Mouse (Mus musculus) cerebellum, adult (tissue): ENCODE data around the gene Dock9.

Experiments
- ATAC-seq: cut with Nextera tagmentation; 2 replicates; pipeline ENCODE4 v1.9.2; 2017; ENCODE audit warnings: mild to moderate bottlenecking, moderate library complexity, mixed read lengths; ENCODE audit not compliant: insufficient number of reproducible peaks, low FRiP score, low TSS enrichment

The Dock9 gene

DNA sequence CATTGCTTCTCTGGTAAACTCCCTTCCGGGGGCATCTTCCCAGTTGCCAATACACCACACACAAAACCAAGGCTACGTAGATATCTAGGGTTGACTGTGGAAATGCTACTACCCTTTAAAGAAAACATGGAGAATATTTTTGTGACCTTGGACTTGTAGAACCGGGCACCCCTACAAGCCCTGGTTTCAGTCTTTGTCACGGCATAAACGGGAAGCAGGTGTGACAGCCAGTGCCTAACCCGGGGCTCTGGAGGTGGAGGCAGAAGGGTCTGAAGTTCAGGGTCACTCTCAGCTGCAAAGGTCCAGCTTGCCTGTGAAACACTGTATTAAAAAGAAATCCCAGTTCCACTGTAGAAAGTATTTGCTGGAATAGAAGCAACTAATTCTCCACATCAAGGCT, 200.6 kb downstream of the Dock9 start:
- no peak for ATAC-seq

DNA sequence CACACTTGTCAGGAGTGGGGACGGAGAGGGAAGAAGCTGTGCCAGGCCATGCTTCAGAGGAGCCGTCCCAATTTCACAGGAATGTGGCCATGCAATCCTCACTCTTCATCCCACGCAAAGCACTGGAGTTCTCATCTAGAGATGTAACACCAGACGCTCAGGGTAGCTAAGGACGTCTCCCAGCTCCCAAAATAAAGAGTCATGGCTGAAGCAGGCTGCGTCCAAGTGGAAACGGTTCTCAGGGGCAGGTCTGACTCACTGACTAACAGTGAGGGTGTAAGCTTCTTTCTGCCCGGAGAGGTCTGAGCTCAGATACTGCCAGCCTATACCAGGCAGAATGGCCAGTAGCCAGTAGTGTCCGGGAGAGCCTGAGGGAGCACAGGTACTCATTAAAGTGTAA, 201.0 kb downstream of the Dock9 start:
- no peak; the same call in 1 of the 2 replicates for ATAC-seq

DNA sequence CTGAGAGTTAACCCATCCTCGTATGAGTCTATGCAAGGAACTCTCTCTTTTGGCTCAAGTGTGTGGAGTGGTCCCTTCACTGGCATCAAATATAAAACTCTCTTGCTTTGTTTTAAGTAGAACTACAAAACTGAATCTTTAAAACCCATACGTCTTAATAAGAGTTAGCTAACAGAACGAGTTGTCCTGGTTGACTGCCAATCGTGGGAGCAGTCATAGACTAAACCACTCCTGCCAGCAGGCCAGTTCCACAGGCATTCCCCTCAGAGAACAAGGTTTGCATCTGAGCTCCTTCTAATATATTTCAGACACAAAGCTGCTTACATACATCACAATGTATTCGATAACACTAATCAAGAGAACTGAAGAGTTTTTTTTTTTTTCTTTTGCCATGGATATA, 203.0 kb downstream of the Dock9 start:
- no peak for ATAC-seq

DNA sequence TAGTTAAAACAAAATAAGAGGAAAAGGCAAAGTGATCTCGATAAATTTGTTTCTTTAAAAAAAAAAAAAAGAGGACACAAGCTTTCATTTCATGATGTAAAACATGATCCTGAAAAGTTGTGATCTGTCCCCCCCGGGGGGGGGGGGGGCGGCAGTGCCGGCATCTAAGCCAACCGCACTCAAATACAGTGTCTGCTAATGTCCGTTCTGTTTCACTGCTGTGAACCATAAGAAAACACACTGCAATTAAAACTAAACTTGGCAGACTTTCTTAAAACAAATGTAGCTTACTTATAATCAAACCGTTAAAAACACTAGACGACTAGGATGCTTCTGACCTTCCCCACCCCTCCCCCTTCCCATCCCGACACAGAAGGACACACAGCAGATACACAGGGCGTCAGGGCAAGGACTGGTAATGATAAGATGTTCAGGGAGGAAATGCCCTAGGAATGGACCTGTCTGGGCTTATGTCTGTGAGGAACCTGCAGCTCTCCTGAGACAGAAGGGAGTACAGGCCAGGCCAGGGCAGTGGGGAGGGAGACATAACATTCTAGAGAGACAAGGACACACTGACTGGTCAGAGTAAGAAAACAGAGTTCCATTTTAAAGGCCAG, 204.2 kb downstream of the Dock9 start:
- ATAC-seq: no peak

DNA sequence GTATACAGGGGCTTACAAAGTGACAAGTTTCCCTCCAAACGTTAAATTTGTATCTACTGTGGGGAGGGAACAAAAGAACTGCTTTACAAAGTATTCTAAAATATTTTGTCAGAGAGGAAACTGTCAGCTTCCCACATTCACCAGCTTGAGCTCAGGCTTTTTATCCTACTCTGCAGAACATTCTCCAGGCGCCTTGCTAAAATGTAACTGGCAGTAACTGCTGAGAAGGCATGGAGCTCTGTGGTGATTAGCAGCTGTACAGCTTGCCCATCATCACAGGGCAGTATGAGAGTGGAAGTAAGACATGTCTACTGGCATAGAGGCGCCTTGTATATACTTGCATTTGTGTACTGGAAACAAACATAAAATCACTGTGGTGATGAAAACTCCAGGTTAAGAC, 204.7 kb downstream of the Dock9 start:
- no peak for ATAC-seq

DNA sequence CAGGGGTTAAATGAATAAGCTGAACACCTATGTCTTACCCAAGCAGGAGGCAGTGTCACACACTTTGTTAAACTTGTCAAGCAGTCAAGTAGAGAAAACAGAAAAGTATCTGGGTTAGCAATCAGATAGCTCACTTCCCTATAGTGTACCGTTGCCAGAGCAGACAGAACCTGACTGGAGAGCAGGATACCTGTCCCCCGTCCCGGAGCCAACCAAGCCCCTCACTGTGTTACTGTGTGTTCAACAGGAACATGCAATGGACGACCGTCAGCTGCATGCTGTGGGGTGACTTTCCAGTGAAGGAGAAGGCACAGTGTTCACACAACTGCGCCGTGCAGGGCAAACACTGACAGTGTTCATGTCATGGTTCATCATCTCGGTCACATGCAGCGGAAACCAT, 205.3 kb downstream of the Dock9 start:
- ATAC-seq: no peak

DNA sequence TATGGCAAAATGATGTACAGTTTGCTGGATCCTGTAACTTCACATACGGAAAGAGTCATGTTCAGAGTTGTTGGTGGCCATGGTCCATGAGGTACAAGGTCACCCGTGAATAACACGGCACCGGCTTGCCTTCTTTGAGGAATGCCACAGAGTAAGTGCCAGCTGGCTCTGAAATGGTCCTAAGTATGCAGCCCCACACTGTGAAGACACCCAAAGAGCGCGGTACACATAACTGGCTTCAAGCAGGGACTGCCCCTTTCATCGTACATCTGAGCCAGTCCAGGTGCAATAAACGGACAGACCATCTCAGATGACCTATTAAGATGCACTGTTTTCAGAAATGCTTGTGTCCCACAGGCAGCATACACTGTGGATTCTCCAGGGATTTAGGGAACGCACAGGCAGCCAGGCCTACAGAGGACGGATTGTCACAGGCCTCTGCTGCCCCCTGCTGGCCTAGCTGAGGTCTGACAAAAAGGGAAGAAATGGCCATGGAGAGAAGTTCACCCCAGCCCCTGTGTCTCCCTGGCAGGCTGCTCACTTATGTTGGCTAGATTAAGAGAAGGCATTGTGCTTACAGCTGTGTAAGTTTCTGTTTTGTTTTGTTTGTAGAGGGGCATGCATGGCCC, 208.4 kb downstream of the Dock9 start:
- ATAC-seq: peak; percentile 62; the same call in 1 of the 2 replicates

DNA sequence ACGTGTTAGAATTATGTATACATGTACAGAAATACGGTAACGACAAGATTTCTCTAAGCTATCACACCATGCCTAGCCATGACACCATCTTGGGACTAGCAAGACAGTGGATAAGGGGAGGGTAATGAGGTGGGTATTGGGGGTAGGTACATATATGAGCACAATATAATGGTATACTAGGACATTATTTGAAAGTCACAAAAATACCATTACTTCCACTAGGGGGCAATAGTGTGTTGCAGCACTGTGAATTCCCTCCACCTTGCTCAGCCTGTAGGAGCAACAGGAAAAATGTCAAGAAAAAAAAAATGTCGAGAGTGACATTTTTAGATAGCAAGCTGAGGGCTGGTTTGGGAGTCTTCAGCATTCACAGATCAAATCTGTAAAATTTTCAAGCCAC, 209.2 kb downstream of the Dock9 start:
- ATAC-seq: peak; percentile 66; the same call in 1 of the 2 replicates

DNA sequence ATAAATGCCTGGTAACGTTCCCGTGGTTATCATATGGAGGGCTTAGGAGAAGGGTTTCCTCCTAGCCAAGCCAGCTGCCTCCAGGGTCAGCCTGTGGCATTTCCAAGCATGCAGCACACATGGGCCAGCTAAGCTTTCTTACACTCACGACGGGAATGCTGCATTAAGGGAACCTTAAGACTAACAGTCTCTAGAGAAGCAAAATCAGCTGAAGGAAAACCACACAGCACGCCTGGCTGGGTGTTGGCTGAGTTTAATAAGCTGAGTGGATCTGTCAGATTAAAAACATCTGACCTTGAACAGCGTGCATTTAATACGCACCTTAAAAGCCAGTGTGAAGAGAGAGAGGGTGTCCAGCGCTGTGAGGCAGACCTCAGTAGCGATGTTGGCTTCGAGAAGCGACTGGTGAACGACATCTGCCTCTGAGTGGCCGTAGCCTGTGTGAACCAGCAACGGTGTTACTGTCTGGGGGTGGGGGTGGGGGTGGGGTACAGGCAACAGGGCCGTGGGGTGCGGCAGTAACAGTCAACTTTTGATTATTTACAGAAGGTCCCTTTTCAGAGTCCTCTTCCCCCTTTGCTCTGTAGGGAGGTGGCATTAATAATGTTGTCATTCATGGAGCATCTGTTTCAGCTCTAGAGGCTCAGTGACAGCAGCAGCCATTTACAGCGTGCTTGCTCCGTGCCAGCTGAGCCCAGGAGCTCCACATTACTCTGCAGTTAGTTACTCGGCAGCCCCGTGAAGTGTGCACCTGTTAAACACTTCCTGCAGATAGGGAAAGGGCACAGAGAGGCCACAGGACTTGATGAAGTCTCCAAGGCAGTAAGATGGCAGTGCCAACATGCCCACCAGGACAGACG, 211.5 kb downstream of the Dock9 start:
- ATAC-seq: no peak

DNA sequence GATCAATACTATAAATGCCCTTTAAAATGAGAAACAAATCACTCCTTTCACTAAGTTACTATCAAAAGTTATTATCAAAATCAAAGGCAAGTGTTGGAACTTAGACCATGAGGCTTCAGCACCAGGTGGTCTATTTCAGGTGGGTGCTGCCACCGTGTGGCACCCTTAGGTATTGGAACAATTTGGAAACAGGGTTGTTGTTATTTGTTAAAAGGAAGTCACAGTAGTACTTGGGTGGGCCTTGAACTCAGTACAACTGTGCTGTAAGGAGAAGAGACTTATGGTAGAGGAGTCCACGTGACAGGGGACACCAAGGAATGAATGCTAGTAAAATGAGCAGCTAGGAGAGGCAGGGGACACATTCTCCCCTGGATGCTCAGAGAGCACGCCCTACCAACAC, 218.6 kb downstream of the Dock9 start:
- ATAC-seq: no peak

DNA sequence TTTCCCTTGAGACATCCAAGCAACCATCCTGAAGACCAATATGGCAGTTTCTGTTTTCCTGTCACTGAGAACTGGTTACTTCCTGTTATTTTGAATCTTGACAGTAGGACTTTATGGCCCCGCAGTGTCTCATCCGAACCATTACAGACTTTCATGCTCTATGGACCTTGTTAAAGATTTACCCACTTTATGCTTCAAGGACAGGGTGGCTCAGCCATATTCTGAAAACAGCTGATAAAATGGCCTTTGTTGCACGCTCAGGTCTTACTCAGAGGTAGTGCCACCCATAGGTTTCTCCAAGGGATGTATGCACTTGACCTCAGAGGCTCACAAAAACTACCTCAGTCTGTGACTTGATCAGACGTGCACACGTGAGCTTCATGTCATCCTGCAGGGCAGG, 224.2 kb downstream of the Dock9 start:
- ATAC-seq: no peak

DNA sequence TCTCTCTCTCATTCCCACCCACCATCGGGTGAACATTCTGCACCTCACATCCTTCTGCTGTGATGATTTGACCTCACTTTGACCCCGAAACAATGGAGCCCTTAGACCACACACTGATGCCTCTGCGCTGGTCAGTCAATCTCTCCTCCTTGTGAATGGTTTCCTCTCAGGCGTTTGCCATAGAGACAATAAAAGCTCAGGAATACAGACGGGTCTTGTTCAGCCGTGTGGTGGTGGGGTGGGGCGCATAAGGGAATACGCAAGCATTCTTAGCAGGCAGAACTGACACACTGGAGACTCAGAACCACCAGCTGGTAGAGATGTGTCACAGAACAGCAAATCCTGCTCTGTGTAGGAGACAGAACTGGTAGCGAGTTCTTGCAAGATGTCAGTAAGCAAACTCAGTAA, 230.8 kb downstream of the Dock9 start:
- ATAC-seq: no peak

DNA sequence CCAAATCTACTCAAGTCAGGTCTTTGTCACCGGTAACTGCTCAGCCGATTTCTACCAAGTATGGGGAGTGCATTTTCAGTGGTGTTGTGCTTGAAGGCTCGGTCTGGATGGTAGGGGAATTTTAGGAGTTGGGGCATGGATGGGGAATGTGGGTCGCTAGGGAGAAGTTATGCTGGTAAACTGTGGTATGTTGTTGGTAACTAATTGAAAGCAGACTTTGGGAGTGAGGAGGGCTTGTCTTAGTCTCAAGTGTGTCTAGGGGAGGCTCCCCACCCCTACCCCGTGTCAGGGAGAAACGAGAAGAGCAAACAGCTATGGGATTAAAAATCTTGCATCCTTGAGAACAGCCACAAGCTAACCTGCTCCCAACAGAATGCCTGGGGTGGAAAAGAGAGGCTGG, 231.7 kb downstream of the Dock9 start:
- no peak for ATAC-seq

DNA sequence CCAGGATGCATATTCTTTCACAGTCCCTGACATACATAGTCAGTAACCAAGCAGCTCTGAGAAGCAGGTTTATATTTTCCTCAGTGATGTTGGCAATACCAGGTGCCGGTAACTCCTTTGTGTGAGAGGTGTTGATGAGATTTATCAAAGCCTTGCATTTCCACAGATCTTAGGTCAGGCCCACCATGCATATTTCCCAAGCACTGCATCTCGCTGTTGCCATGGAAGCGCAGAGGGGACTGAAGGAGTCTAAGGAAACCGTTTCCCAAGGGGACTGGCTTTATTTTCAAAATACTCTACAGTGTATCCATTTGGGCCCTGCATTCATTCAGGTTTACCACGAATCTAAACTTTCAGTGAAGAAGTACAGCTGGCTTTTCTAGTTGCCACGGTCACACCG, 233.0 kb downstream of the Dock9 start:
- ATAC-seq: no peak

DNA sequence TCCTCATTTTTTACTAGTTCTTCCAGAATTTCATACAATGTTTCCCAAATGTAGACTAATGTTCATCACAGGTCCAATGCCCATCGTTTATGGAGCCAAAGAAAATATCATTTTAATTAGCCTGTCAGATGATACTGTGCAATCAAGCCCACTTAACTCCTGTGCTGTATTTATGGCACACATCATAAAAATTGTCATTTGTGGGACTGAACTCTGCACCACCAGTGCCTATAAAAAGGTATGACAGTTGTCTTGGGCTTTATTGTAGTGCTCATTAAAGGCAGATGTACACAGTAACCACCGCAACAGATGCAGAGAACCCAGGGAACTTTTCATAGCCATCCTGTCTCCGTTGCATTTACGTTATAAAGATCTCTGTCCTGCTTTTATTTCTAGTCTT, 233.7 kb downstream of the Dock9 start:
- no peak for ATAC-seq

DNA sequence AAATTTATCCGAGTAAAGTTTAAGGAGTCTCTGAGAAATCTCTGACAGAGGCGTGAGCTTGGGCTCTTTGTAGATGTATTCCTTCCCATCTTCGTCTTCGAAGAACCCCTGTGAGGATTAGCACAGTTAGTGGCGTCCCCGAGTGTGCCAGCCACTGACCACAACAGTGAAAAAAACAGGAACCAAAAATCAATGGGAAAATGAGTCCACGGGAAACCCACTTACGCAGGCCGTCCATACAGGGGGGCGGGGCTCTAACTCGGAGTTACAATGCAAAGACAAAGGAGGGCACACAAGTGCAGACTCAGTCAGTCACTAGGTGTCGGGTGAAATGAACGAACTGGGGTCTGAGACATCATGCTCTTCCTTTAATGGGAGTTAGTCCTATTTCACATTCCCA, 238.6 kb downstream of the Dock9 start:
- no peak for ATAC-seq

DNA sequence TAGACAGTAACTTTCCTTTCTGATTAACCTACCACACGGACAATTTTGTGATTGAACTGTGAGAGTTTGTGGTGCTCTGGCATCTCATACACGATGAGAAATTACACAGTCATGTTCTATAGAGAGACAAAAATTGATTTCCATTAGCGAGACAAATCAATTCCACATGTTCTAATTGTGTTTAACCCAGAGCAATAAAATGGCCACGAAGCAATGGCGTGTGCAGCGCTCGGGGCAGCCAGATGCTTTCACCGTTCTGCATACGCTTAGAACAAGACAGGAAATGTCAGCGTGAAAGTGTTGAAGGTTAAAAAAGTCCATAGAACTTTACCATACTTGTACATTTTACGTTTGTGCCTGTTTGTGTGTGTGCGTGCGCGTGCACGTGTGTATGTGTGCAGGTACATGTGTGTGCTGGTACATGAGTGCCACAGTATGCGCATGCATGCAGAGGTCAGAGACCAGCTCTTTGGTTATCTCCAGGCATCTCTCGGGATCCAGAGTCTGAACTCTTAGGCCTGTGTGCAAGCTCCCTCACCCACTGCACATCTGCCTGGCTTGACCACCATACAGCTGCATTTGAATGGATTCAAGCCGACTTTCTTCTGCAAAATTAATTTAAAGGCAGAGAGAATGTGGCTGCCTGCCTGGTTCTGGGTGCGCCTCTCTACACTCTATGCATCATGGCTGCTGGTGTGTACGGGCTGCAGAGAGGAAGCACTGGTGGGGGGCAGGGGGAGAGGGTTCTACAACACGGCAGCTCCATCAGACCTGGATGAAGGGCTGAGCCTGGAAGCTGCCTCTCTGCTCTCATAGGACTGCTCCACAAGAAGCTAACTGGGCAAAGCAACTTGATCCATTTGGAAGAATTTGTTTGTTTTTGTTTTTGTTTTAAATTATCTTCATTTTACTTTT, 241.0 kb downstream of the Dock9 start:
- ATAC-seq: no peak

DNA sequence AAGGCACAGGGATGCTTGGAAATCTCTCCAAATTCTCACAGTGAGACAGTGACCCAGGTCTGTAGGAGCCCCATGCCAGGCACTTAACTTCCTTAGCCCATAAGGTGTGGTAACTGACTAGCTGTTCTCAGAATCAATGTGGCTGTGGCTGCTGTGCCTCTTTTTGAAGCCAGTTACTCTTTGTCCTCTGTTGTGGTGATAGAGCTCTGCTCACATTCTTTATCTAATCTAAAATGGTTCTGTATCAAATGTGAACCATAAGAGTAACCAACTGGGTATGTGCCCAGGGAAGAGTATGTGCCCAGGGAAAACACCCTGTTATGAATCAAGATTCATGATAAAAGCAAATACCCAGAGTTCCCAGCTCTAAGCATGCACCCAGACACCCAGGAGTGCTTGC, 243.9 kb downstream of the Dock9 start:
- no peak for ATAC-seq

DNA sequence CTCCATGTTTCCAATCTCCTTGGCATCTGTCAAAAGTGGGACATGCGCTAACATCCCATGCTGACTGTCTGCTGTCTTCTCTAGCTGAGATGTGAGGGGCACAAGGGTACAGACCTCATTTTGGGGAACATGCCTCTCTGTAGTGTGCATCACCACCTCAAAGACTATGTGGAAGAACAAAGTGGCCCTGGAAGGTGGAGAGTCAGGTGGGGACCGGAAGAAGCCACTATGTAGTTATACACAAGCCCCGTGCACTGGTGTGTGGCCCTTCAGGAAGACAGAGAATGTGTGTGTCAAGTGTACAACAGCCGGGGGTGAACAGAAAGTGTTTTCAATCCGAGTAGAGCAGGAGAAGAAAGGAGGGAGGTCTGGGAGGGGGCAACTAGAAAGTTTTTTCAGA, 245.1 kb downstream of the Dock9 start:
- ATAC-seq: no peak

DNA sequence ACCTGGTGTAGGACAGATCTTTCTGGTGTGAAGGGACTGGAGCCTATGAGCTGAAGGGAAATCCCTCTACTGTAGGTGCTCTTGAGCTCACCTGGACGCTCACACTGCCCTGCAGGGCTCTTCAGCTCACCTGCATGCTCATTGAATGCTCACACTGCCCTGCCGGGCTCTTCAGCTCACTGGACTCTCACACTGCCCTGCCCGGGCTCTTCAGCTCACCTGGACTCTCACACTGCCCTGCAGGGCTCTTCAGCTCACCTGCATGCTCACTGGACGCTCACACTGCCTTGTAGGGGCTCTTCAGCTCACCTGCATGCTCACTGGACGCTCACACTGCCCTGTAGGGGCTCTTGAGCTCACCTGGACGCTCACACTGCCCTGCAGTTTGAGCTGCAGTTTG, 247.8 kb downstream of the Dock9 start:
- ATAC-seq: no peak

DNA sequence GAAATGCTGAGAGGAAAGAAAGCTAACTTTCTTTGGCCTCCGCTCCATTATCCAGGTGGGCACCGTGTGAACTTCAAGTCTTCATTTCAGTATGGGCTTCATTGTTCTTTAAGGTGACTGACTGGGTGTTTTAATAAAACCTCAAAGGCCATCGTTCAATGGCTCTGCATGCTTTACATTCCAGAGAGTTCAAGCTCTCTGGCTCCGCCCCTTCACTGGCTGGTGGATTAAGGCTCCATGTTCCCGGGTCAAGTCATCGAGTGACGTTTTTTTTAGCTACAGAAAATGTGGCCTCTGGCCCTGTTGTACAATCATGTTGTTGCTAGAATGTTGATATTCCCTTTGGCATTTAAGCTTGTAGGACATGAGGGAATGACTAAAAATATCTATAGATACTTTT, 249.9 kb downstream of the Dock9 start:
- no peak for ATAC-seq
